Mouse (Mus musculus): Measurements from ENCODE around the gene Col12a1.

- TF ChIP-seq CHD2 (IDR thresholded peaks at IDR 0.05; ENCODE audit: low read depth, low read length) (no peak), ZC3H11A (IDR thresholded peaks at IDR 0.05; ENCODE audit: borderline replicate concordance, low read depth, low read length) (no peak), HCFC1 (IDR thresholded peaks at IDR 0.05; ENCODE audit: borderline replicate concordance, insufficient read depth, low read length) (no peak), MAFK (IDR thresholded peaks at IDR 0.05; ENCODE audit: insufficient read depth, low read depth, low read length) (no peak), ZNF384 (IDR thresholded peaks at IDR 0.05; ENCODE audit: low read depth, low read length) (no peak)
These were observed 109.0 kb downstream of the Col12a1 start for GRCm38 (mm10) chr9:79609661-79610060.
